Mouse (Mus musculus): ENCODE results near the gene Atl3. TPM values are rescaled to one million over a fixed set of nuclear protein-coding genes. Genes with fewer than 3 reads are reported as not detected.

The Atl3 gene
- total RNA-seq, 1 experiment from 2014 or later: 88.9 TPM

GRCm38 (mm10) chr19:7551550-7552300 lies 57.9 kb downstream of the Atl3 start:
- ATAC-seq (replicated peaks in 1 of 2; ENCODE audit: insufficient read depth in 1 of 2, low FRiP score in 2 of 2, low TSS enrichment in 1 of 2, low read depth in 1 of 2, poor library complexity in 2 of 2, severe bottlenecking in 2 of 2): no peak; a peak in 1 of 4 replicates

DNA sequence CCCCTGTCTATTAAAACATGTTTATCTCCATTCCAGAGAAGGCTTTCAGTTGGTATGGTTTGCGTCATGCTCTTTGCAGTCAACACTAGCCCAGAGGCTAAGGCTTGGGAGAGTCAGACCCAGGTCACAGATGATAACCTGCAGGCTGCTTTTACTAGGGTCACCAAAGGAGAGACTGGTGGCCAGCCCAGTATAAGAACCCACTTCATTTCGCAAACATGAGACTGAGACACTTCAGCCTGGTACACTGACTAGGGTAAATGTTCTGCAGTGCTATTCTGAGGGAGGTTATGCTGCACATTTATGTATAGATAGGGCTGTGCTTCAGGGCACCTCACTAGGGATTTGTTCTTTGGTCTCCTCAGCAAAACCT lies 58.4 kb downstream of the Atl3 start:
- no peak for ATAC-seq (replicated peaks in 1 of 2; ENCODE audit: insufficient read depth in 1 of 2, low FRiP score in 2 of 2, low TSS enrichment in 1 of 2, low read depth in 1 of 2, poor library complexity in 2 of 2, severe bottlenecking in 2 of 2)

DNA sequence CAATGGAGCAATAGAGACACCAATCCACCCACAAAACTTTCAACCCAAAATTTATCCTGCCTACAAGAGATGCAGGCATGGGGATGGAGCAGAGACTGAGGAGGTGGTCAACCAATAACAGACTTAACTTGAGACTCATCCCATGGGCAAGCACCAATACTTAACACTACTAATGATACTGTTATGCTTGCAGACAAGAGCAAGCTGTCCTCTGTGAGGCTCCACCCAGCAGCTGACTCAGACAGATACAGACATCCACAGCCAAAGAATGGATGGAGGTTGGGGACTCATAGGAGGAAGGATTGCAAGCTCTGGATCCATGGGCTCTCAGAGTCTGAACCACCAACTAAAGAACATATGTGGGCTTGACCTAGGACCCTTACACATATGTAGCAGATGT lies 59.6 kb downstream of the Atl3 start:
- no peak for ATAC-seq (replicated peaks in 1 of 2; ENCODE audit: insufficient read depth in 1 of 2, low FRiP score in 2 of 2, low TSS enrichment in 1 of 2, low read depth in 1 of 2, poor library complexity in 2 of 2, severe bottlenecking in 2 of 2)

GRCm38 (mm10) chr19:7554881-7555280 lies 61.0 kb downstream of the Atl3 start:
- no peak for ATAC-seq (replicated peaks in 1 of 2; ENCODE audit: insufficient read depth in 1 of 2, low FRiP score in 2 of 2, low TSS enrichment in 1 of 2, low read depth in 1 of 2, poor library complexity in 2 of 2, severe bottlenecking in 2 of 2)

DNA sequence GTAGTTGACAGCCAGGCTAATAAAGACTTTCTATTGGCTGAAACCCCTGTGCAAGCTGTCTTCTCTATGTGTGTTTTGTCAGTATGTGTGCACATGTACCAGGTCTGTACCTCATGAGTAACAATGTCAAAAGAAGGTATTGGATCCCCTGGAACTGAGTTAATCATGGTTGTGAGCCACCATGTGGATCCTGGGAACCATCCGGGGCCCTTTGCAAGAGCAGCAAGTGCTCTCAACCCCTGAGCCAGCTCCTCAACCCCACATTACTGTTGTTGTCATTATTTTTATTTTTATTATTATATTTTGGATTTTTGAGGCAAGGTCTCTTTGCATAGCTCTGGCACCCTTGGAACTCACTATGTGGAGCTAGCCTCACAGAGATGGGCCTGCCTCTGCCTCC lies 62.8 kb downstream of the Atl3 start:
- ATAC-seq (replicated peaks in 1 of 2; ENCODE audit: insufficient read depth in 1 of 2, low FRiP score in 2 of 2, low TSS enrichment in 1 of 2, low read depth in 1 of 2, poor library complexity in 2 of 2, severe bottlenecking in 2 of 2): no peak

DNA sequence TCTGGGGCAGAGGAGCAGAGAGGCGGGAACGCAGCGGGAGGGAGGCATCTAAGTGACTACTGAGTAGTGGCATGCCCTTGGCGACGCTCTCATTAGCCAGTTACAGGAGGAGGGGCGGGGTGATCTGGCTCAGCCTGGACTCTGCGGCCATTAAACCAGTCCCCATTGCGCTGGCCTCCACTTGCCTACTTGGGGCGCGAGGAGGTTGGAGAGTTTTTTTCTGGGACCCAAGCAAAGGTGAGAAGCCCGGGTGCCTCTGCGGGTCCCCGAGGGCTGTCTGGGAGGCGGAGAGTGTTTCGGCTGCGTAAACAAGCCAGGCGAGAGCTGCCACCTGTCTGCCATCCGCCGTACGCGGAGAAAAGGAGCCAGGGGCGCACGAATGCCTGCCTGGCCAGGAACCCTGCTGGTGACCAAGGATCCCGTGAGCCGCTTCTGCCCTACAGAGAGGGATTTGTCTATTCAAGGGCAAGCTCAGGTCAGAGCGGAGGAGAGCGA lies 63.5 kb downstream of the Atl3 start, which contains the start of gene Pla2g16:
Gene Pla2g16, plus strand, starts transcription at position 132 of the 495 bp plus-strand sequence.
- peak; percentile 96 to 98 for ATAC-seq (replicated peaks in 1 of 2; ENCODE audit: insufficient read depth in 1 of 2, low FRiP score in 2 of 2, low TSS enrichment in 1 of 2, low read depth in 1 of 2, poor library complexity in 2 of 2, severe bottlenecking in 2 of 2)

DNA sequence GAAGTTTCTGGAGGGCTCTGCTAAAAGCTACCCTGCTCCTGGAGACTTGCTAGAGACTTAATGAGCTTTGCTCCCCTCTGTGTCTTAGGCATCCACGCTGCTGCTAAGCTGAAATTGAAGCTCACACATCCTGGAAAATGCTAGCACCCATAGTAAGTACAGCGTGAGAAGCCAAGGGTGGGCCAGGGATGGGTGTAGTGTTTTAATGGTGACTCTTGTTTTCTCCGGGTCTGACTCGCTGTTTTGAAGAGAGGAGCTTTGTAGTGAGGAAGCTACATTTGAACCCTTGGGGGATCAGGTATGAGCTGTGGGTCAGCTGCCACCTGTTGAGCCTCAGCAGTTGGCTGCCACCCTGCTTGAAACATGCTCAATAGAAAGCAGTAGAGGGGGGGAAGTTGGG lies 64.0 kb downstream of the Atl3 start:
- ATAC-seq (replicated peaks in 1 of 2; ENCODE audit: insufficient read depth in 1 of 2, low FRiP score in 2 of 2, low TSS enrichment in 1 of 2, low read depth in 1 of 2, poor library complexity in 2 of 2, severe bottlenecking in 2 of 2): no peak

- no peak for ATAC-seq (replicated peaks in 1 of 2; ENCODE audit: insufficient read depth in 1 of 2, low FRiP score in 2 of 2, low TSS enrichment in 1 of 2, low read depth in 1 of 2, poor library complexity in 2 of 2, severe bottlenecking in 2 of 2)
These were observed 64.8 kb downstream of the Atl3 start for GRCm38 (mm10) chr19:7558675-7559074.

DNA sequence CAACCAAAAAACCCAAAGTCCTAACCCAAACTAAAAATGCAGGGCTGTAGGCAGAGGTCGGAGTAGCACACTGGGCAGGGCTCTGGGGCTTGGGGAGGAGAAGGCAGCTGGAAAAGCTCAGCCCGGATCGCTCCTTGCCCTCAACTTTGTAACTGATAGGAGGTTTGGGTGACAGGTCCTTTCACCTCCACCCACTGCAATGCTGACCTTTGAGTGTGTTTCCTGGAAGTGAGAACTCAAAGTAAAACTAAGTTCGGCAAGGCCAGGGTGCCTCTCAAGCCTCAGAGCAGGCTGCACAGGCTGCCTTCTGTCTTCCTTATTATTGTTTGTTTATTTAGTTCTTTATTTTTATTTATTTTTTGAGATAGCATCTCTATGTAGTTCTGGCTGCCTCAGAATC lies 66.1 kb downstream of the Atl3 start:
- no peak for ATAC-seq (replicated peaks in 1 of 2; ENCODE audit: insufficient read depth in 1 of 2, low FRiP score in 2 of 2, low TSS enrichment in 1 of 2, low read depth in 1 of 2, poor library complexity in 2 of 2, severe bottlenecking in 2 of 2)

GRCm38 (mm10) chr19:7561456-7561855 lies 67.6 kb downstream of the Atl3 start:
- no peak for ATAC-seq (replicated peaks in 1 of 2; ENCODE audit: insufficient read depth in 1 of 2, low FRiP score in 2 of 2, low TSS enrichment in 1 of 2, low read depth in 1 of 2, poor library complexity in 2 of 2, severe bottlenecking in 2 of 2)

DNA sequence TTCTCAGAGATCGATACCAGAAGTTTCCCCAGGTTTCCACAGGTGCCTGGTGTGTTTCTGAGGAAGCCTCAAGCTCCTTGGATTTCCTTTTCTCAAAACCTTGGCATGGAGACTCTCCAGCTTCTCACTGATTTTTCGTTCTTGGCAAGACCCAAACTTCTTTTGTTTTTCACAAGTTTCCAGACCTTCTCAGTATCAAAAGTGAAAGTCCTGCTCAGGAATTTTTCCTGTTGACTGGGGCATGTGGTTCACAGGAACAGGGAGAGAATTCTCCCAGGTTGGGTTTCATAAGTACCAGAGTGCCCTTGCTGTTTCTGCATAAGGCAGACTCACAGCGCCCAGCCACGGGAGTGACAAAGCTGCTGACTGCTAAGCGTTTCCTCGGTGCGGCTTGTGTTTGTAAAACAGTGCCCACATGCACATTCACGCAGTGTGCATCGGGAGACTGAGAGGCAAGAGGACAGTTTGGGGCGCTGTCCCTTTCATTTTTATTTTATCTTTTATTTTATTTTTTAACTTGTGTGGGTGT lies 68.8 kb downstream of the Atl3 start:
- no peak for ATAC-seq (replicated peaks in 1 of 2; ENCODE audit: insufficient read depth in 1 of 2, low FRiP score in 2 of 2, low TSS enrichment in 1 of 2, low read depth in 1 of 2, poor library complexity in 2 of 2, severe bottlenecking in 2 of 2)

GRCm38 (mm10) chr19:7563676-7564075 lies 69.8 kb downstream of the Atl3 start:
- no peak for ATAC-seq (replicated peaks in 1 of 2; ENCODE audit: insufficient read depth in 1 of 2, low FRiP score in 2 of 2, low TSS enrichment in 1 of 2, low read depth in 1 of 2, poor library complexity in 2 of 2, severe bottlenecking in 2 of 2)

- ATAC-seq (replicated peaks in 1 of 2; ENCODE audit: insufficient read depth in 1 of 2, low FRiP score in 2 of 2, low TSS enrichment in 1 of 2, low read depth in 1 of 2, poor library complexity in 2 of 2, severe bottlenecking in 2 of 2): no peak
These were observed 70.6 kb downstream of the Atl3 start for GRCm38 (mm10) chr19:7564457-7564856.

DNA sequence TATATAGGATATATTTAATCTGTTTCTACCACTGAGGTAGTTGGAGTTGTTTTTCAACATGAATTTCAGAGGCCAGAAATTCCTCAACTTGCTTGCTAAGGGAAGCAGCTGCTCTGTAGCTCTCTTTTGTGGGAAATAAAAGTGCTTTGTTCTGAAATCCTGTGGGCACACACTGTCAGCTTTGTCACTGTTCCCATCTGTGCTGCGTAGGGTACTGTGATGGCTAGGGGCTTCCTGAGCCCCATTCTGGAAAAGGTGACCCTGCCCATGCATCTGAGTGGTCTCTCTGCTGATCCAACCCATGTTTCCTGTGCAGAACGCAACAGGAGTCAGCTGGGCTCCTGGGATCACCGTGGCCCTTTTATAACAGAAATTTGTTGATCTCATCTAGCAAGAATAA lies 73.0 kb downstream of the Atl3 start:
- ATAC-seq (replicated peaks in 1 of 2; ENCODE audit: insufficient read depth in 1 of 2, low FRiP score in 2 of 2, low TSS enrichment in 1 of 2, low read depth in 1 of 2, poor library complexity in 2 of 2, severe bottlenecking in 2 of 2): no peak

DNA sequence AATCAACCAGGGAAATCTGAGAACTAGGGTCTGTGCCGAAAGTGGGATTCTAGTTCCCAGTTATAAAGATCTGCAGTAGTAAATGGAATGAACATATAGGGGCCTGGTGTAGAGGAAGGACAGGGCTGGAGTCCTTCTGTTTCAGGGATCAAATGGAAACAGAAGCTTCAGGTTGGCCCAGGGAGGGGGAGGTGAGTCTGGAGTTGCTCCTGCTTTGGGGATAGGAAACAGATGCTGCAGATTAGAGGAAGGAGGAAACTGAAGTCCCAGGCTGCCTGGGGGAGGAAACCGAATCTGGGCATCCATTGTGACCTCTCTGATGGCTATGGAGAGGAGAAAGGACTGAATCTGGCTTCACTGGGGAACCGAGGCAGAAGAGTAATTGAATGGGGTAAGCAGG lies 74.5 kb downstream of the Atl3 start:
- ATAC-seq (replicated peaks in 1 of 2; ENCODE audit: insufficient read depth in 1 of 2, low FRiP score in 2 of 2, low TSS enrichment in 1 of 2, low read depth in 1 of 2, poor library complexity in 2 of 2, severe bottlenecking in 2 of 2): peak in 1 of 2 experiments; percentile 42; a peak in 1 of 4 replicates

DNA sequence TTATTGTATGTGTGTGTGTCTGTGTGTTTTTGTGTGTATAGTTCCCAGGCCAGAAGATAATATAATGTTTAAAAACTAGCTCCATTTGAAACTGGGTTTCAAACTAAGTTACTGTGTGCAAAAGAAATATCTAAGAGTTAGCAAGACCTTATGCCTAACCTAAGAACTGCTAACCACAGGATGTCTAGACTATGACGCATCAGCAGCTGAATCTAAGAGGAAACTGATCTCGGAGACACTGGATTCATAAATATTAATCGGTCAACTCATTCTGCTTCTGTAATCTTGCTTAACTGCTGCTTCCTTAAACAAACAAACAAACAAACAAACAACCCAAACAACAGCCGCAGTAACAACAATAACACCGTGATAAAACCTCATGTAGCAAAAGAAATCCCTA lies 75.8 kb downstream of the Atl3 start:
- peak in 1 of 2 experiments; percentile 7; a peak in 1 of 4 replicates for ATAC-seq (replicated peaks in 1 of 2; ENCODE audit: insufficient read depth in 1 of 2, low FRiP score in 2 of 2, low TSS enrichment in 1 of 2, low read depth in 1 of 2, poor library complexity in 2 of 2, severe bottlenecking in 2 of 2)

- ATAC-seq (replicated peaks in 1 of 2; ENCODE audit: insufficient read depth in 1 of 2, low FRiP score in 2 of 2, low TSS enrichment in 1 of 2, low read depth in 1 of 2, poor library complexity in 2 of 2, severe bottlenecking in 2 of 2): no peak
These were observed 82.3 kb downstream of the Atl3 start for GRCm38 (mm10) chr19:7576180-7576579.

DNA sequence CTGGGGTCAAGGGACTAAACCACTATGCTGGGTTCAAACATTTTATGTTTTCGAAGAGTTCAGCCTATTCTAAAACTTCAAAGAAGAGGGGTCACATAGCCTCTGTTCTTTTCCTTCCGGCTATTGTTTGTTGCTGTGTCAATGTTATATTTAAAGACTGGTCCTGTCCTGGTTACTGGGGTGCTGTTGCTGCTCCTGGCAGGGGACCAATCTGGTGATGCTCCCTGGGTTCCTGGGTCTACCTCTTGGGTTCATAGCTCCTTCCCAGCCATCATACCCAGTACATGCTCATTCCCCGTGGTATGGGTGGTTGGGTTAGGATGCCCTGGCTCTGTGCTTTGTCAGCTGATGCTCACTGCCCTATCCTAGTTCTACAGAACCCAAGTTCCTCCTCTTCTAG lies 83.9 kb downstream of the Atl3 start:
- ATAC-seq (replicated peaks in 1 of 2; ENCODE audit: insufficient read depth in 1 of 2, low FRiP score in 2 of 2, low TSS enrichment in 1 of 2, low read depth in 1 of 2, poor library complexity in 2 of 2, severe bottlenecking in 2 of 2): no peak

DNA sequence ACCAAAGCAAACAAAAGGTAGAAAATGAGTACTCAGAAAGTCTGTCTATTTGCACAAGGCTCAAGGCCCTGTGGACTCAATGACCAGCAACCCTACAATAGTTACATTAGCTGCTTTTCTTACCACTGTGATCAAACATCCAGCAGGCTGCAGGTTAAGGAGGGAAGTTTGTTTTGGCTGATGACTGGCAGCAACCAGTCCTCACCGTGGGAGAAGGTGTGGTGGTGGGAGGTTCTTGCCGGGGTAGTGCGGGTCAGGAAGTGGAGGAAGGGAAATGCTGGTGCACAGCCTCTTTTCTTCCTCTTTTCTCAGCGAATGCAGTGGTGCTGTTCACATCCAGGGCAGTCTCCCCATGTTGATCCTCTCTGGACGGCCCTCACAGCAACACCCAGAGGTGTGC lies 87.2 kb downstream of the Atl3 start:
- ATAC-seq (replicated peaks in 1 of 2; ENCODE audit: insufficient read depth in 1 of 2, low FRiP score in 2 of 2, low TSS enrichment in 1 of 2, low read depth in 1 of 2, poor library complexity in 2 of 2, severe bottlenecking in 2 of 2): no peak; a peak in 1 of 4 replicates
